Mouse (Mus musculus) ES-Bruce4 (cell line): ENCODE measurements around the gene Wnt10a.

Source experiments
- CTCF ChIP-seq: IDR thresholded peaks from one replicate; pipeline ENCODE4 v1.8.1; 2011; ENCODE audit warnings: low read depth, low read length
- EP300 ChIP-seq: IDR thresholded peaks from 2 replicates; pipeline ENCODE4 v1.6.1; 2011; ENCODE audit warnings: low read depth, low read length; ENCODE audit not compliant: insufficient read depth
- POLR2A ChIP-seq: IDR thresholded peaks from one replicate; pipeline ENCODE4 v1.8.1; 2011; ENCODE audit warnings: low read length; ENCODE audit not compliant: insufficient read depth

- peak; percentile 60 for TF ChIP-seq CTCF
- TF ChIP-seq POLR2A = no peak
- 0 out of 2 replicates have a peak, but pooled peaks have one; percentile 28 for TF ChIP-seq EP300
Observed at GRCm38 (mm10) chr1:74802795-74803656, 11.7 kb downstream of the Wnt10a start.
